Mouse (Mus musculus): ENCODE measurements around the gene Tns4.
A peak's percentile ranks its signal among the peaks of the same experiment; 100 is the strongest.

Gene Tns4

DNA sequence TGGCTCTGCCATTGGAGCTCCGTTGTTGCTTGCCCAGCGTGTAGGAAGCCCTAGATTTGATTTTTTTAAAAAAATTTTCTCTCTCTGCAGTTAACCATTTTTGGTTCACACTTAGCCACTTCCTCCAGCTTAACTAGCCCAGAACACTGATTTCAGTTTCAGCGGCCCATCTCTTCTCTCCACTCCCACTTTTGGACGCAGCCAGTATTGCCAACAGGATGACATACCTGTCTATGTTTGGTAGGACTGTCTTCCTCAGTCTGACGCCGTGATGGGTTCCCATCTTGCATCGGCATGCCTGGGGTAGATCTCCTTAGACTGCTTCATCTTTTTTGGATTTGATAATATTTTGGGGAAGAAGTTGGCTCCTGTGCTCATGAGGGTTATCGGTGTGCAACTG is 1.3 kb upstream of the Tns4 start:
- DNase-seq = peak; percentile 35 to 36

DNA sequence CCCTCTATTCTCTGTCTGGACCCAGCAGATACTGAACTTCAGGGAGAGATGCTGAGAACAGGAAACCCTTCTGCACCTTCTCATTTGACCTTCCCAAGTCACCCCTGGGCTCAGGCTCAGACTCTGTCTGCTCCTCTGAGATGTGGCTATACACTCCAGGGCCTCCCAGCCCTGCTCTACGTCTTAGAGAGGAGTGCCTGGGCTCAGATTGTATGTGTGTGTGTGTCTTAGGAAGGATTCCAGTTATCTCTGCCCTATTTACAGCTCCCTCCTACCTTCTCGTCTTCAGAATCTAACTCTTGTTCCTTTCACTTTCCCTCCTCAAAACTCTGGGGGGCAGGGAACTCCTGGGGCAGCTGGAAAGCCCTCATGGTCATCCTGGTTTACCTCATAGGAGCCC is 620 bp downstream of the Tns4 start:
- no peak for DNase-seq

DNA sequence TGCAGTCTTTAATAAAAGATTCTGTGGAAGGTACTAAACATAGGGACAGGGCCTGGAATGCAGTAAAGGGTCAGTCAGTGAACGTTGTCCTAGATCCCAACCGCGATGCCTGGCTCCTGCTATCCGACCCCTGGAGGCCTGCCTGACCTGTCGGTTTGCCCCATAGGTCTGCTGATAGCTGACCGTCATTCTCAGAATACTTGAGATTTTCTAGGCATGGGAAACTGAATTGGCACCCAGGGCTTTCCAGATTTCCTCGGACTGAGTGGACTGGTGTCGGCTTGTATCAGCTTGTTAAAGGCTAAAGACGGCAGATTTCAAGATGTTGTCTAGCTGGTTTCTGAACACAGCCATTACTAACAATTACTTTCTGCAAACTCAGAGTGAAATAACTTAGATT is 4.7 kb downstream of the Tns4 start:
- no peak for DNase-seq

DNA sequence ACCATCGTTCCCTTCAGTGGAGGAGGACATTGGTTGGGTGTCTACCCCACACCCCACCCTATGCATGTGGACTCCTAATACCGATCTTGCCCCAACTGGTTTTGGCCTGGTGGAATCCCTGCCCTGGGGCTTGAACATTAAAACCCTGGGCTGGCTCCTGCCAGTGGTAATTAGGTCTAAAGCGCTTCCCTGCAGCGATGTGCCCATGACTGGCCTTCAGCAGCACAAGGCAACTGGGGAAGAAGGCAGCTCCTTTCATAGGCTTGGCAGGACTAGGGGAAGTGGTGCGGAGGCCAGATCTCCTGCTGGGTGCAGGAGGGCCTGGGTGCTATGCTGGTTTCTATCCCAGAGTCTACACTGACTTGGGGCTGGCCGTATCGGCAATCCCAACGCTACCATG is 5.6 kb downstream of the Tns4 start:
- DNase-seq = no peak

DNA sequence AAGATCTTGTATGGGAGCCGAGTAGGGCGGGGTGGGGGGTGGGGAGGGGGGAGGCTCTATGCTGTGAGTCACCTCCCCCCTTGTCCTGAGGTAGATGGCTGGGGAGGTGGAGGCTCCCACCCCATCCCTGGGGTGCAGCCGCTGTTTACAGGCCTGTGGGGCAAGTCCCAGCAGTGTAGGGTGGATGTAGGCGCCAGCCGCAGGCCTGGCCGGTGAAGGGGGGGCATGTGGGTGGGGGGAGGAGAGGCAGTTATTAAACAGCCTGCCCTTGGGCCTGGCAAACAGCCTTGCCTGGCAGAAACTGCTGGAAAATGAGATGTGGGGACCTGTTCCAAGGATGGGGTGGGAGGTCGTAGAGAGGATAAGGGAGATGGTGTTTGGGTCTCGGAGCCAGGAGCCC is 7.0 kb downstream of the Tns4 start:
- DNase-seq = no peak

DNA sequence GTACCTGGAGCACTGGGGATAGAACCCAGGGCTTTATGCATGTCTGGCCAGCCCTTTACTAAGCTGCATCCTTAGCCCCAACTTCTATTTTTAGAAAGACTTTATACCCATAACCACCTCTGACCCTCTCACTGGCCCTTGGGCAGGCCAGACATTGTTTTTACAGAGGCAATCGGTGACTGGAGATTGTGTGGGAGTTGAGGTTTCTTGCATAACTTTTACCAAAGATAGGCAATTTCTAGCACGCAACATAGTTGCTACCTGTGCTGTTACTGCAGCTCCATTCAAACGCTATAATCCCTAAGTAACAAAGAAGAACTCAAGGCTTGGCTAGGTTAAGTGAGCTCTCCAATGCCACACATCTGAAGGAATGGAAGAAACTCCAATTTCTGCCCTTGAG is 7.5 kb downstream of the Tns4 start:
- DNase-seq = no peak

DNA sequence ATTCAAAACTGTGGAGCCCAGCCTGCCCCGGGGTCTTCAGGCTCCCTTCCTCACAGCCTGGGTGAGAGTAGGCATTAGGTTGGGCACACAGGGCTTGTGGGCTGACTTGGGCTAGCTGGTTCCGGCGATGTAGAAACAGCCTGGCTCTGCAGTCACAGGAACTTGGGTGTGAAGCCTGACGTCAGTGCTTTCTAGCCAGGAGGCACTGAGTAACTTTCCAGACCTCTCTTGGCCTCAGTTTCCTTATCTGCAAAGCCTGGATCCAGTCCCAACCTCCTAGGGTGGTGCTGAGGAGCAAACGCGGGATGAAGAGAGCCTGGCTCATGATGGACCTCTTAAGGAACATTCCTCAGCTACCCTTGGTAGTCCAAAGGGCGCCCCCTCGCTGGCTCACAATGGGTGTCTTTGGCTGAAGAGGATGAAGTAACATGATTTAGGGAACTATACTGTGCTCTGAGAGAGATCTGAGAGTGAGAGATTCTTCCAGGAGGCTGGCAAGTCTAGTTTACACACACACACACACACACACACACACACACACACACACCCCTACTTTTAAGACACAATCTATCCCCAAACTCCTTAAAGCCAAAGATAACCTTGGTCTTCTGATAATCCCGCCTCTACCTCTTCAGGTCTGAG is 8.1 kb downstream of the Tns4 start:
- no peak for DNase-seq

DNA sequence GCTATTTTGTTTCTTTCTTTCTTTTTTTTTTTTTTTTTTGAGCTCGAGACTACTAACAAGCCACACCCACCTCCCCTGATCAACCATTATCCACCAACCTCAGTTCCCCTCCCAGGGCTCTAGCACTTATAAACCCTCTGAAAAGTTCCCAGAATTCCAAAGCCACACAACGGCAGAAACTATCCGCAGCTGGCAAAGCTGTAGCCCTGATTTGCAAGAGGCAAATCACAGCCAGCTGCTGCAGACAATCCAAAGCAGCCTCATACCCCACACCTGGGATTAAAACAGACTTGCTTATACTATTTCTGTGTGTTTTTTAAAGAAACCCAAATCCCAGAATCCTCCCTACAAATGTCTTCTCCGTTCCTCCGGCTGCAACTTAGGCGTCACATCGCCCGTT is 11.2 kb downstream of the Tns4 start:
- no peak for DNase-seq

DNA sequence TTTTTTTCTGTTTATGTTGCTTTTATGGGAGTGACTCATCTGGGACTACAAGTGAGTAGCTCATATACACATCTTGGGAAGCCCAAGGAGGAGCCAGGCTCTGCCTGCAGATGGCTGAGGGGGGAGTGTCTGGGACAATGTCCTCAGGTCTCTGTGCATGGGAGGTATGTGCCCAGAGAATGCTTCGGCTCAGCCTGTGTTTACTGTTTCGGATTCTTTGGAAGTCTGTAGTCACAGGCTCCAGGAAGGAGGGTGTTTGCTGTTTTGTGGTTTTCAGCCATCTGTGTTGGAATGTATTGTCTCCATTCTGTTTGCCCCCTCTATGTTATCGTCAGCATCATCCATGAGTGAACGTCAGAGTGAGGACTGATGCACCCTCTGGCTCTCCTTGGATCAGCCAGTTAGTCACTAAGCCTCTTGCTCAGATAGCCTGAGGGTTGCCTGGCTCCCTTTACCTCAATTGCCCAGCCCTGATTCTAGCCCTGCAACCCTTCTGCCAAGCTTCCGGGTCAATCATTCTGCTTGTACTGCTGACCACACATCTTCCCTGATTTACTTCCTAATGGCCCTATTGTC is 12.3 kb downstream of the Tns4 start:
- DNase-seq = no peak

DNA sequence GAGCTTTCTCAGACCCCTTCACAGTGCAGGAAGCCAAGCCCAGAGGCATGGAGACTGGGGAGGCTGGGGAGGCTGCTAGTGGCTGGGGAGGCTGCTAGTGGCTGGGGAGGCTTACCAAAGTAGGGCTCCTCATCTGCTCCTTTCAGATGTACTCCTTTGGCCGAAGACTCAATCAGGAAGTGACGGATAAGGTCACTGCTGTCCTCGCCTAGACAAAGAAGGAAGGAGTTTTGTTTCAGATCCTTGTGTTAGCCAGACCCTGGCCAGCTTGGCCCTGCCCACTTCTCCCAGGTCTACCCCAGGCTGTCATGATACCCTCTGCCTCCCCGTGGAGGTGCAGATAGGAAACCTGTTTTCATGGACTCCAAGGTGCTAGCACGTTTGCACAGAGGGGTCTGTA is 15.3 kb downstream of the Tns4 start:
- DNase-seq = no peak

DNA sequence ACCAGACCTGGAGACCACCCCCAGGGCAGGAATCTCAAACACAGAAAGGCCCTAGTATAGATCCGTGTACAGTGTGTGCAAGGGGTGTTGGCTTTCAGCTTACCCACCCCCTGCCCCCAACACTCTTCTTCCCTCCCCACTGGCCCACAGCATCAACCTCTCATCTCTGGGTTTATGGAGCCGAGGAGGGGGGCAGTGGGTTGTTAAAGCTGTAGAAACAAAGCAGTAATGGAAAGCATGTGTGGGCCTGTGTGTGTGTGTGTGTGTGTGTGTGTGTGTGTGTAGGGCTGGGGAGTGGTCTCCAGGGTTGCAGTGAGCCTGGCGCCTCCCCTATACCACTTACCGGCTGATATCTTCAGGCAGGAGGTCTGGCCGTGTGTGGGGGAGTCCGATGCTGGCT is 17.2 kb downstream of the Tns4 start:
- DNase-seq = no peak

DNA sequence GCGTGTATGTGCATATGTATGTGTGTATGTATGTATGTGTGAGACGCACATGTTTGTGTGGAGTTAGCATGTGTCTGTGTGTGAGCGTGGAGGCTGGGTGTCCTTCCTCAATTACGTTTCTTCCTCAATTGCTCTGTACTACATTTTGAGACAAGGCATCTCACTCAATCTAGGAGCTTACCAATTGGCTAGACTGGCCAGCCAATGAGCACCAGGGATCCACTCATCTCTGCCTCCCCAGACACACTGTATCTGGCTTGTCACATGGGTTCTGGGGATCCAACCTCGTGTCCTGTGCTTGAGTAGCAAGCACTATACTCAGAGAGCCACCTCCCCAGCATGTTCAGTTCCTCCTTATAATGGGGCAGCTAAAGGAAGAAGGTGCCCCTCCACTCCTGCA is 20.7 kb downstream of the Tns4 start:
- no peak for DNase-seq

DNA sequence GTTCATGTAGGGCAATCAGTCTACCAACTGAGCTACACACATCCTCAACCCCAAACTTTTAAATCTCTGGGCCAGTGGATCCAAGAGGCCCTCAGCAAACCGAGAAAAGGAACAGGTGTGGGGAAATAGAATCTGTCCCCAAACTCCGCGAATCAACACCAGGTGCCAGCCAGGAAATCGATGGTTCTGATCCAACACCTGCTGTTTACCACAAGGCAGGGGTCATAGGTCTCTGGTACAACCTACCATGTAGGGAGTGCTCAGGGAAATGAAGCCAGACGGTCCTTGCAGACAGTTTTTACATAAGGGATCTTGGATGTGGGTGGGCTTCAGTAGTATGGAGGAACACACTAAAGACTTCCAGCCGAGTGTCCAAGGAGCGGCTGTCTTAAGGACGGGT is 21.5 kb downstream of the Tns4 start:
- no peak for DNase-seq

DNA sequence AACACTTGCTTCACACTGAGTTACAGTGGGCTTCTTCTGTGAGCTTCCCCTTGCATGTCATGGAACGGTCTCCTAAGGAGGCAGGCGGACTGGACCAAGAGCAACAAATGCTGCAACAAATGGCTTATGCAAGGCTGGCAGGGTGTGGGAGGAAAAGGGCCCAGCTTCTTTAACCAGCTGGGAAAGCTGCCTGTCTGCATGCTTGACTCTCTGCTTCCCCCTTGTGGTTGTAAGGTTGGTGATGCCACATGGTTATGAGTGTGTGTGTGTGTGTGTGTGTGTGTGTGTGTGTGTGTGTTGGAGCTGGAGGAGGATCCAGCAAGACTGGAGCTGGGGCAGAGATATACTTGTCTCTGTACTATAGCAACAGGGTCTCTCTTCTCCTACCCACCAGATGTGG is 23.1 kb downstream of the Tns4 start:
- peak; percentile 52 to 55 for DNase-seq

DNA sequence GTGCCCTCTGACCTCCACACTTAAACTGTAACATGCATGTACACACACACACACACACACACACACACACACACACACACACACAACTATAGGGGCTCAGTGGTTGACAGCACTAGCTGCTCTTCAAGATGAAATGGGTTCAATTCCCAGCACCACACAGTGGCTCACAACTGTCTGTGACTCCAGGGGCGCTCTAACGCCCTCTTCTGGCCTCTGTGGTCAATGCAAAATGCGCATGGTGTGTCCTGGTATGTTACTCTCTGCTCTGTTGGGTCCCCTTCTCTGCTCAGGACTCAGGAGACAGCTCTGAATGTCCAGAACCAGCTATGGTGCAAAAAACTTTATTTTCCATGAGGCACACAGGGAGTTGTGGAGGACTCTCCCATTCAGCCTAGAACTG is 23.8 kb downstream of the Tns4 start:
- DNase-seq = no peak

DNA sequence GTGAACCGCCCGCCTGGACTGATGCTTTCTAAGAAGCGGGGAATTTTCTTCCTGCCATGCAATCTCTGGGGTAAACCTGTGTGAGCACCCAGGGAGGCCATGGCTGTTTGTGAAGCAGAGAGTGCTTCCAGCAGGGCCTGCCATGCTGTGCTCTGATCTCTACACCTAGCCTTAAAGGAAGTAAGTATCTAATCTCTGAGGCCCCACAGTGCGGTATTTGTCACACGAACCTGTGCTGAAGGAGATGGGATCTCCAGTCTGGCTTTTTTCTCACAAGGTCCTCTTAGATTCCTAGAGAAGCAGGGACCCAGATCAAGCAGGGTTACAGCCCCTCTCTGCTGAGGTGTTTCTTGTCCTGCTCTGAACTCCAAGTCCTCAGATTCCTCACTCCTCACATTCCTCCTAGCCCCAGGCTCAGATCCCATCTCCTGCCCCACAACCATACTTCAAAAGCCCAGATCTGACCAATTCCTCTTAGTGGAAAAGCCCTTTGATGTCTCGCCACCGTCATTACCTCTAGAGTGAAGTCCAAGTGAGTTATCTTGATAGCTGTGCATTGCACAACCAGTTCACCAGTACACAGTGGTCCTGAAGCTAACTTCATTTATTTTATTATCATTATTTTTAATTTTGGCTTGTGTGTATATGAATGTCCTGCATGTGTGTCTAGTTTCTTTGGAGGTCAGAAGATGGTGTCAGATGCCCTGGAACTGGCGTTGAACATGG is 25.5 kb downstream of the Tns4 start:
- no peak for DNase-seq

DNA sequence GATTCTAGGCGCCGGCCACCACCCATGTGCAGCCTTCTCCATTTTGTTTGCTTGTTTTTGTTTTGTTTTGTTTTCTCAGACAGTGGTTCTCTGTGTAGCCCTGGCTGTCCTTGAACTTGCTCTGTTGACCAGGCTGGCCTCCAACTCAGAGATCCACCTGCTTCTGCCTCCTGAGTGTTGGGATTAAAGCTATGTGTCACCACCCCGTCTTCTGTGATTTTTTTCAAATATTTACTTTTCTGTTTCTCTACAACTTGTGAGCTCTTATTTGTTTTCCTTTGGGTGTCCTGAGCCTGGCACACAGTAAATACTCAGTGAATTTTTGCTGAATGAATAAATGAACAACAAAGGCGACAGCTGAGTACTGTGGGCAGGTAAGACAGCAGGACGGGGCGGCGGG is 26.4 kb downstream of the Tns4 start:
- DNase-seq = no peak

DNA sequence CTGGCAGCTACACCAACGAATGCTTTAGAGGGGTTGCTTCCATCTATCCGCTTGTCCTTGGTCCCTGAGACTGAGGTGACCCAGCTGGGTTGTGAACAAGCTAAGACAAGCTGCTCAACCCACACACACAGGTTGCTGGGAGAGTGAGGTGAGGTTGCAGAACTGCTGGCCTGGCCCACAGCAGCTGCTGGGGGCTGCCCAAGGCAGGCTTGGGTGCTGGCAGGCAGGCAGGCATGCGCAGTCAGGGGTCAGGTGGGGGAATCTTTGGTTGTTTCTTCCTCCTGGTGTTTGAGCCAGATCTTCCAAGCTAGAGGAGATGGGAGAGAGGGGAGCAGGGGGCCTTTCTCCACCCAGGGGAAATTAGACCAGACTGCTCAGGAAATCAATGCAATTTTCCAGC is 28.7 kb downstream of the Tns4 start:
- DNase-seq = no peak

DNA sequence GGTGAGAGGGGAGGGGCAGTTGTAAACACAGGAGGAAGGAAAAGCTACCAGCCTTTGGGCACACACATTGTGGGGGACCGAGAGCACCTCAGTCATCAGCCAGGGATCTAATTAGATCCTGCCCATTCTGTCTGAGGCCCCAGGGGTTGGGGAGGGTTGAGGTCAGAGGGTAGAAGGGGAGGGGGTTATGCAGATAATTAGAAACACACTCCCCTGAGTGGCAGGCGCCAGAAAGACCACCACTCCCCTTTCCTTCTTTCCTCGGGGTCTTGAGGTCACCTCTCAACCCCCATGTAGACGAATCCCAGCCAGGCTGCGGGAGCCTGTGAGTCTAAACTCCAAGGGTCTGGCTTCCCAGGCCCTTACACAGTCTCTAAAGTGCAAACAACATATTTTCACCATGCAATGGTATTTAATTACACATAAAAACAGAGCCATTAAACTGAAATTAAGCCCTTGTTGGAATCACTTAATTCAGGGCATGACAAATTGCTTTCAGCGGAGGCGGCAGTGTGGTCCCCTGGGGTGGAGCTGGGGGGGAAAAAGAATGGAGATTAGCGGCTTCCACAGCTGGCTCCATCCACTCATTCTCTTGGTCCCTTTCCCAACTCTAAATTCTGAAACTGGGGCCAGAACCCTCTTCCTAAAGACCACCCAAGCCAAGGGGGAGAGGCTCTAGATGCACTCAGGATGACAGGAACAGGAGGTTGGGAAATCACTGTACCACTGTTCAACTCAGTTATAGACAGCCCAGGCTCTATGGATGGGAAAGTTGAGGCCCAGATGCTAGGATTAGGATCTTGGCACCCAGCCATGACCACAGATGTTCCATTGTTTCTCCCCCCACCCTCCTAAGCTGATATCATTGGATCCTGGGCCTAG is 33.3 kb downstream of the Tns4 start:
- DNase-seq = no peak

DNA sequence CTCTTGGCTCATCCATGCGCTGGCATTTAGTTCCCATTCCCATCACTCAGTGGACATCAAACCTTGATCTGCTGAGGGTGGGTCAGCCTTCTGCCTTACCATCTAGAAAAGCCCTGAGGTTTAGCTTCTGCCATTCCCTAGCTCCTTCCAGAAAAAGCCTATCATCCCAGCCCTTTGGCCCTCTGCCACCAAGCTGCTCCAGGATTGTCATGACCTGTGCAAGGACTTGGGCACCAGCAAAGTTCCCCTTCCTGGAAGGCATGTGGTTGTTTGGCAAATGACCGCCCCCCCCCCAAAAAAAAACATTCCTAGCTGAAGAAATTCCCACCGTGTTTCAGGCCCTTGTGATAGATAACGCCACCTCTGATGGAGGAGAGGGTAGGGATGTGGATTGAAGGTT is 34.0 kb downstream of the Tns4 start:
- no peak for DNase-seq

DNA sequence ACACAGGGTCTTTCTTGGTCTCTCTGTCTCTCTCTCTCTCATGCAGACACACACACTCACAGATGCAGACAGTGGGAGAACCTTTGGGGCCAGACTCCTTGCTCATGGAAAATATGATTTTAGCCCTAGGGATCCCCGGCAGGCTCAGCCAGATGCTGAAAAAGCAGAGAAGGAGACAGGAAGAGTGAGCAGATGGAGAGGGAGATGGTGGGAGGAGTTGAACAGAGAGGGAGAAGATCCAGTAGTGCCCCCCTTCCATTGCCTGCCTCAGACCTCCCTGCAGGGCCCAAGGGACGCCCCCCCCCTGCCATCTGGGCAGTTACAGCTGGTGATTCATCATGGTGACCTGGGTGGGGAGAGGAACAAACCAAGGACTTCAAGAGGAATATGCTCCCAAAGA is 41.5 kb downstream of the Tns4 start:
- no peak for DNase-seq

DNA sequence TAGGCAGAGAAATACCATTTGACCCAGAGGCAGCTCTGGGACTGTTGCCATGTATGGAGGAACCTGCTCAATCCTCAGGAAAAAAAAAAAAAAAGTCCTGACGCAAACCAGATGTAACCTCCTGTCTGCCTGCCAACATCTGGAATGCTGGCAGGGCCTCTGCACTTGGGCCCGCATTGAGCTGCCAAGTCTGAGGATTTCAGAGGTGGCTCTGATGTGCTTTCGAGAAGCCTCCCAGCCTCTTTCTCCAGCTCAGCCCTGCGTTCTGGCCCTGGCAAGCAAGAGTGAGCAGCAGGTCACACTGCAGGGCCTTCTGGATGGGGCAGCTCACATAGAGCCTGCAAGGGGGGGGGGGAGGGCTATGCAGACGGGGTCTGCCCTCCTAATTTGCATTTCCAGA is 42.0 kb downstream of the Tns4 start:
- DNase-seq = no peak

DNA sequence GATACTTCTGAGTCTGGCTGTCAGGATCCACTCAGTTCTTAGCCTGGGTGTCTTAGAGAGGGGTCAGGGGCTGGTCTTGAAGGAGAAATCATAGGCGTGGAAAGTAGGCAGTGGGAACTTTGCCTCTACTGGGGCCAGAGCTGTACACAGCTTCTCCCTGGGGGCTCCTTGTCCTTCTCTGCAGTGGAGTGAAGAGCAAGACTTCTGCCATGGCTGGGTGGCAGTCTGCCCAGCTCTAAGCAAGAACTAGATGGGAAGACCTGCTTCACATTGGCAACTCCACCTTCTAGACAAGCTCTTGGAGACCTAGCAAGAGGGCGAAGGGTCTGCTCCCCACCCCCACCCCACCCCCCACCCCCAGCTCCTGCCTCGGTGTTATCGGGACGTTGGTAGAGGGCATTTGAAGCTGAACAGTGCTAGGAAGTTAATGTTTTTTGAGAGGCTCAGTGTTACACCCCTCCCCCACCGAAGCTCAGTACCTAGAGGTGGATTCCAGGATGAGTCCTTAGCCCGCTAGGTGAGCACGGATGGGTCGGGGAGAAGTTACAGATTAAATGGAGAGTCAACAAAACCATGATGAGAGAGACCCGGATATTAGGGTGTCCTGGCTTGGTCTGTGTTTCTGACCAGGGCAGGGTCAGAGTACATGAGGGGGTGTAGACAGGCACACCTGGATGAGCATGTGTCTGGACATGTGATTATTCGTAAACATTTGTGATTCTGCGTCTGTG is 43.8 kb downstream of the Tns4 start:
- DNase-seq = no peak
